Mouse (Mus musculus): Measurements from ENCODE around the gene Gmeb1. TPM values are rescaled to one million over a fixed set of nuclear protein-coding genes. Genes with fewer than 3 reads are reported as not detected.
A peak's percentile ranks its signal among the peaks of the same experiment; 100 is the strongest.
"Not testable (repeated sequence)": the region's sequence is repeated elsewhere in the genome, so short reads cannot be mapped to it uniquely, and the experiment has no call there.

Gene Gmeb1
- polyA plus RNA-seq (2015; fragmentation: Nextera tagmentation; extraction: Ambion mirVana) = 40.0 and 41.1 TPM in 2 replicates

DNA sequence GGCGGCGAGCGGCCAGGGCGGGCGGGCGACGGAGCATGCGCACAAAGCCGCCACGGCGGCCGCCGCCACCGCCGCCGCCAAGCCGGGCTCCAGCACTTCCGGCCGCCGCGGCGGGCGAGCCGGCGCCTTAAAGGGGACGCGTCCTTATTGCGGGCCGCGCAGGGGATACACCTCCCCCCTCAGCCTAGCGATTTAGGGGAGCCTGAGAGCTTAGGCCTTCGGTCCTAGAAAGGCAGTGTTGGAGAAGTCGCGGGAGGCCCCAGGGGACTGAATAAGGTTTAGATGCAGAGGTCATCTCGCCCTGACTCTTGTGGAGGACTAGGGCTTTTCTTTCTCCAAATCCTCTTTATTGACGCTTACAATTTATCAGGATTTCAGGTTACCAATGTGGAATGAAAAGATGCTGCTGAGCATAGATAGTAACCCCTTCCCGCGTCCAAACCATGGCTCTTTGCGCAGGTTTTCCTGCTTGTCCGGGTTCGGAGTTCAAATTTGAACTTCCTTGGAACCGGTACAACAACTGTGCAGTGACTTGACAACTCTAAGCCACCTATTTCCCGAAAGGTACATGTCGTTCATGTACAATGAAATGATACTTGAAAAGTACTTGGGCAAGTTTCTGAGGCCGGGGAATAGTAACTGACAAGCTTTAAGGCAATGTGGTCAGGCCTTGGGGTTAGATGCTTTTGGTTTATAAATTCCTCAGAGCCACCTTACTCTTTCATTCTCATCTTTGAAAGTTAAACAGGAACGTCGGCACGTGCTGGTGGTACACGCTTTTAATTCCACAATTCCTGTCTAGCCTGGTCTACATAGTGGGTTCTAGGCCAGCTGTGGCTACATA lies at the start of gene Gmeb1:
Gene Gmeb1 (minus strand): TSS at position 89 of the 844 bp plus-strand sequence.
- Histone ChIP-seq H3K27me3 (ENCODE audit: control insufficient read depth, insufficient read depth, low read depth, low read length) (no peaks in the 10 kb centered on the region), H3K4me3 (ENCODE audit: low read depth, low read length) (peak within 1 kb of the TSS; percentile 78), H3K4me2 (ENCODE audit: low read length) (peak within 1 kb of the TSS; percentile 72), H3K27ac (ENCODE audit: low read length) (peak within 1 kb of the TSS; percentile 92), H3K4me1 (ENCODE audit: control insufficient read depth, insufficient read depth, low read length) (peaks cover 21% of the 10 kb centered on the region), H3K9me3 (replicated peaks; ENCODE audit: control insufficient read depth, low read length, poor library complexity, severe bottlenecking) (no peaks in the 10 kb centered on the region), H3K9ac (ENCODE audit: low read depth, low read length) (peak within 1 kb of the TSS; percentile 97), H3K36me3 (ENCODE audit: control insufficient read depth, insufficient read depth, low read length) (no peaks in the 10 kb centered on the region)
- WGBS = 21% methylated on average over 32 of the region's 49 CpGs
- ATAC-seq = peak; percentile 94

DNA sequence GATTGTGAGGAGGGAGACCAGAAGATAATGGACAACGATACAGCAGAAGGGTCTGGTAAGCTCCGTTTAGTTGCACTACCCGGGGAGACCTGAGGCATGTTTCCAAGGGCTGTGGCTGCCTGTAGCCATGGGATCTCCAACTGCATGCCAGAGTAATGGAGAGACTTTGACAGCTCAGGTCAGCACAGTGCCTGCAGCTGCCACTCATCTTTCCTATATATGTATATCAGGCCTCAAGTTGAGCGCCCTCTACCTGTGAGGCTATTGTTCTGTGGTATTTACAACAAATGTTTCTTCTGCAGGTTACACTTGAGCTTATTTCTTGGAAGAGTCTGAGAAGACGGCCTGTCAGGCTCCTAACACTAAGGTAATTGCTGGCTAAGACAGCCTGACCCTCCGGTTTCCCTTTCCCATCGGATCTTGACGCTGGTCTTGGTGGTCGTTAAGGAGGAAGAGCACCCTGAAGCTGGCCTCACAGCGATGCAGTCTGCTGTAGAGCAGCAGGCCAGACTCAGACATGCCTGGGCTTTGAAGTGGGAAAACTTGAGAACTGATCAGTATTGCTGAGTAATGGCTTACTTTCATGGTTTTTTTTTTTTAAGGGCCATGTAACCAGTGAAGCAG lies 48.6 kb upstream of the Gmeb1 start:
- Histone ChIP-seq H3K4me2 (ENCODE audit: low read length) (peak overlapping the region; percentile 75), H3K27ac (ENCODE audit: low read length) (peak overlapping the region; percentile 90), H3K36me3 (ENCODE audit: control insufficient read depth, insufficient read depth, low read length) (peaks cover 13% of the 10 kb centered on the region), H3K4me3 (ENCODE audit: low read depth, low read length) (peak overlapping the region; percentile 55), H3K4me1 (ENCODE audit: control insufficient read depth, insufficient read depth, low read length) (peaks cover 10% of the 10 kb centered on the region), H3K9ac (ENCODE audit: low read depth, low read length) (peak overlapping the region; percentile 81), H3K27me3 (ENCODE audit: control insufficient read depth, insufficient read depth, low read depth, low read length) (no peaks in the 10 kb centered on the region), H3K9me3 (replicated peaks; ENCODE audit: control insufficient read depth, low read length, poor library complexity, severe bottlenecking) (no peaks in the 10 kb centered on the region)
- peak; percentile 52; the same call in 1 of the 2 replicates for ATAC-seq
- WGBS = 33% methylated on average over 10 of the region's 10 CpGs

DNA sequence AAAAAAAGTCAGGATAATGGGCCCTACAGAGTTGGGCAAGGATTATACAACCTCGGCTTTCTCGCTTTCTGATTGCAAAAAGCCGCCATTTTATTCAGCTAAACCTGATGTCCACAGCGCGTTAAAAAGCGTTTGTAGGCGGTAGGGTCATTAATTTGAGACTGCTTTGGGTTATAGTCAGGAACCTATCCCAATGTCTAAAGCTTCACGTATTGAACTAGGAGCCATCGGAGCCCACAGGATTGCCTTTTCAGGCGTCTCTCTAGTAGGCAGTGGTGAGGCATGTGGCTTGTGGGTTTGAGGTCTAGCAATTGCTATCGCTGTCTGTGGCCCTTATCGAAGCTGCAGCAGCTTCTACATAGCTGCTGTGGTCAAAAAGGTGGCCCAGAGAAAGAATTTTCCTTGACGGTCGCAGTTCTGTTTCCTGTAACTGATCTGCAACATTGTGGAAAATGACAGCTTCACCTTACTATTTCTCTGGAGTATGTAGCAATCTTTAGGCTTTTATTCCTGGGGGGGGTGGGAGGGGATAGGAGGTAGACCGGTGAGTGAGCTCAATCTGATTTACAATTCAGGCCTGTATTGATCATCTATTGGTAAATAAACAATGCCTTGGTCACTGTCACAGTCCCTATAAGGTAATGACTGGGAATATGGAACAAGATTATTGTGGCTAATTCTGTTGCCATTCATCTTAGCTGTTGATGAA lies 47.9 kb upstream of the Gmeb1 start:
- Histone ChIP-seq H3K9ac (ENCODE audit: low read depth, low read length) (peak overlapping the region; percentile 81), H3K4me2 (ENCODE audit: low read length) (peak overlapping the region; percentile 75), H3K36me3 (ENCODE audit: control insufficient read depth, insufficient read depth, low read length) (peaks cover 13% of the 10 kb centered on the region), H3K27me3 (ENCODE audit: control insufficient read depth, insufficient read depth, low read depth, low read length) (no peaks in the 10 kb centered on the region), H3K9me3 (replicated peaks; ENCODE audit: control insufficient read depth, low read length, poor library complexity, severe bottlenecking) (no peaks in the 10 kb centered on the region), H3K4me3 (ENCODE audit: low read depth, low read length) (peak overlapping the region; percentile 55), H3K4me1 (ENCODE audit: control insufficient read depth, insufficient read depth, low read length) (peaks cover 10% of the 10 kb centered on the region), H3K27ac (ENCODE audit: low read length) (peak overlapping the region; percentile 90)
- peak; percentile 18; the same call in 1 of the 2 replicates for ATAC-seq
- under 1% methylated on average over 15 of the region's 15 CpGs for WGBS

DNA sequence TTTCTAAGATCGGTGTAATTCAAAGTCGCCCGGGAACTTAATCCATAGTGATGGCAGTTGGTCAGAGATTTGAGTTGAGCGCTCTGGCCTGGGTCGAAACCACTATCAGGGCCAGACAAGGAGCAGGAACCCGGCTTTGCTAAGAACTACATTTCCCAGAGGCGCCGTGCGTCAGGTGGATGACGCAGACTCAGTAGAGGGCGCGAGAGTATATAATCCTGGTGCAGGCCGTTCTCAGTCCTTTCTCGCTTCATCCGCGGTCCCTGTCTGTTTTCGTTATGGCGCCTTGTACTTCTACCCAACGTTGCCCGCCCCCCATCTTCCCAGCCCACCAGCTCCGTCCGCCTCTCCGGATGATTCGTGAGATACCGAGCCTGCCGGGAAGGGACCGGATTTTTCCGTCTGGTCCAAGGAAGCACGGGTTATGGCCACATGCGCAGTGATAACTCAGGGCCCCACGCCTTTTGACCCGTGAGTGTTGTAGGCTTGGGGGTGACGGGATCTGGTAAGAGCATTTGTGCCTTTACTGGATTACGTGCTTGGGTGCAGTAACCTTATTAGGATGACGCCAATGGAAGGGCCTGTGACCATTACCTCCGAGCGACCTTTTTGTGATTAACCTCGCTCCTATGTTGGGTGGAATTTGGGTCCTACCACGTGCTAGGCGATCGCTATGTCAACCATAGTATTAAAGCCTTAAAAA lies 47.2 kb upstream of the Gmeb1 start:
- WGBS = under 1% methylated on average over 41 of the region's 41 CpGs
- no peaks in the 10 kb centered on the region for H3K9me3 ChIP-seq (replicated peaks; ENCODE audit: control insufficient read depth, low read length, poor library complexity, severe bottlenecking)
- H3K27me3 ChIP-seq (ENCODE audit: control insufficient read depth, insufficient read depth, low read depth, low read length) = no peaks in the 10 kb centered on the region
- ATAC-seq = peak; percentile 95
- H3K36me3 ChIP-seq (ENCODE audit: control insufficient read depth, insufficient read depth, low read length) = peaks cover 11% of the 10 kb centered on the region
- peak overlapping the region; percentile 55 for H3K4me3 ChIP-seq (ENCODE audit: low read depth, low read length)
- peak overlapping the region; percentile 90 for H3K27ac ChIP-seq (ENCODE audit: low read length)
- peak overlapping the region; percentile 75 for H3K4me2 ChIP-seq (ENCODE audit: low read length)
- peaks cover 10% of the 10 kb centered on the region for H3K4me1 ChIP-seq (ENCODE audit: control insufficient read depth, insufficient read depth, low read length)
- H3K9ac ChIP-seq (ENCODE audit: low read depth, low read length) = peak overlapping the region; percentile 81

DNA sequence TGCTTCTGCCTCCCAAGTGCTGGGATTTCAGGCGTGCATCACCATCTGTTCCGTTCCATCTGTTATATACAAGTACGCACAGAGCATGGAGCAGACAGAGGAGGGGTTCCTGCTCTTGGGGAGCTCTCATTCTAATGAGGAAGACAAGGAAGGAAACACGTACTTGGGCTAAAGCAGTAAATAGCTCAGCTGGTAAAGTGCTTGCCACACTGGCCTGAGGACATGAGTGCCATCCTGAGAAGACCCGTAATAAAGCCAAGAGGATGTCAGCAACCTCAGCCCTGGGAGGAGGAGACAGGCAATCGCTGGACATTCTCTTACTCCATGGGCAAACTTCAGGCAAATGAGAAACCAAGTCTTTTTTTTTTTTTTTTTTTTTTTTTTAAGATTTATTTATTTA lies 44.6 kb upstream of the Gmeb1 start:
- Histone ChIP-seq H3K4me1 (ENCODE audit: control insufficient read depth, insufficient read depth, low read length) (peaks cover 13% of the 10 kb centered on the region), H3K9me3 (replicated peaks; ENCODE audit: control insufficient read depth, low read length, poor library complexity, severe bottlenecking) (no peaks in the 10 kb centered on the region), H3K36me3 (ENCODE audit: control insufficient read depth, insufficient read depth, low read length) (peaks cover 6% of the 10 kb centered on the region), H3K27ac (ENCODE audit: low read length) (no peak overlapping the region), H3K4me3 (ENCODE audit: low read depth, low read length) (no peak overlapping the region), H3K9ac (ENCODE audit: low read depth, low read length) (no peak overlapping the region), H3K27me3 (ENCODE audit: control insufficient read depth, insufficient read depth, low read depth, low read length) (no peaks in the 10 kb centered on the region), H3K4me2 (ENCODE audit: low read length) (no peak overlapping the region)
- 85% methylated on average over 6 of the region's 6 CpGs for WGBS
- no peak for ATAC-seq

DNA sequence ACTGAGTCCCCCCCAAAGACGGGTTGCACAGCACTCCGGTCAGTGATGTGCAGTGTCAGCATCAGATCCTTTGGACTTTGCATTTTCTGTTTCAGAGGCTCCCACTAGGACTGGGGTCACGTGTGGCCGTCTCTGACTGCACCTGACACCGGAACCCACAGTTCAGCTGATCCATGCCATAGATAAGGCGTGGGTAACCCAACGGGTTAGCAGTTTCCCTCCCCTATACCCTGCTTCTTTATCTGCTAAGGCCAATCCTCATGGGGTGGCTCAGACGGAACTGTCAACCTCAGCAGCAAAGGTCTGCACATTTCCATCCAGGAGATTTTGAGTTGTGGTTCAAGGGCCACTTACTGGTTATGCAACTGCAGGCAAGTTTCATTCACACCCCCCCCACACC lies 43.9 kb upstream of the Gmeb1 start:
- H3K9ac ChIP-seq (ENCODE audit: low read depth, low read length) = no peak overlapping the region
- no peaks in the 10 kb centered on the region for H3K27me3 ChIP-seq (ENCODE audit: control insufficient read depth, insufficient read depth, low read depth, low read length)
- no peaks in the 10 kb centered on the region for H3K9me3 ChIP-seq (replicated peaks; ENCODE audit: control insufficient read depth, low read length, poor library complexity, severe bottlenecking)
- H3K36me3 ChIP-seq (ENCODE audit: control insufficient read depth, insufficient read depth, low read length) = peaks cover 3% of the 10 kb centered on the region
- H3K27ac ChIP-seq (ENCODE audit: low read length) = no peak overlapping the region
- H3K4me1 ChIP-seq (ENCODE audit: control insufficient read depth, insufficient read depth, low read length) = peaks cover 9% of the 10 kb centered on the region
- no peak overlapping the region for H3K4me3 ChIP-seq (ENCODE audit: low read depth, low read length)
- no peak overlapping the region for H3K4me2 ChIP-seq (ENCODE audit: low read length)
- no peak for ATAC-seq
- WGBS = 88% methylated on average over 8 of the region's 8 CpGs

DNA sequence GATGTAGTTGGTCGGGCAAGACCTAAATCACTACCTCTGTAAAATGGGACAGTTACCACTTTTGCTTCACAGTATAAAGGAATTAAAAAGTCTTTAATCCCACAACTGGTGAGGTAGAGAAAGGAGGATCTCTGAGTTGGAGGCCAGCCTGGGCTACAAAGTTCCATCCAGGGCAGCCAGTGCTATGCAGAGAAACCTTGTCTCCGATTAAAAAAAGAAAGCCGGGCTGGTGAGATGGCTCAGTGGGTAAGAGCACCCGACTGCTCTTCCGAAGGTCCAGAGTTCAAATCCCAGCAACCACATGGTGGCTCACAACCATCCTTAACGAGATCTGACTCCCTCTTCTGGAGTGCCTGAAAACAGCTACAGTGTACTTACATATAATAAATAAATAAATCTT lies 42.1 kb upstream of the Gmeb1 start:
- Histone ChIP-seq H3K4me2 (ENCODE audit: low read length) (peak overlapping the region; percentile 67), H3K9ac (ENCODE audit: low read depth, low read length) (peak overlapping the region; percentile 57), H3K4me3 (ENCODE audit: low read depth, low read length) (peak overlapping the region; percentile 42)
- ATAC-seq; H3K36me3 ChIP-seq (ENCODE audit: control insufficient read depth, insufficient read depth, low read length); H3K9me3 ChIP-seq (replicated peaks; ENCODE audit: control insufficient read depth, low read length, poor library complexity, severe bottlenecking); H3K27me3 ChIP-seq (ENCODE audit: control insufficient read depth, insufficient read depth, low read depth, low read length); H3K27ac ChIP-seq (ENCODE audit: low read length); H3K4me1 ChIP-seq (ENCODE audit: control insufficient read depth, insufficient read depth, low read length): not testable (repeated sequence)
- 46% methylated on average over 6 of the region's 6 CpGs for WGBS

DNA sequence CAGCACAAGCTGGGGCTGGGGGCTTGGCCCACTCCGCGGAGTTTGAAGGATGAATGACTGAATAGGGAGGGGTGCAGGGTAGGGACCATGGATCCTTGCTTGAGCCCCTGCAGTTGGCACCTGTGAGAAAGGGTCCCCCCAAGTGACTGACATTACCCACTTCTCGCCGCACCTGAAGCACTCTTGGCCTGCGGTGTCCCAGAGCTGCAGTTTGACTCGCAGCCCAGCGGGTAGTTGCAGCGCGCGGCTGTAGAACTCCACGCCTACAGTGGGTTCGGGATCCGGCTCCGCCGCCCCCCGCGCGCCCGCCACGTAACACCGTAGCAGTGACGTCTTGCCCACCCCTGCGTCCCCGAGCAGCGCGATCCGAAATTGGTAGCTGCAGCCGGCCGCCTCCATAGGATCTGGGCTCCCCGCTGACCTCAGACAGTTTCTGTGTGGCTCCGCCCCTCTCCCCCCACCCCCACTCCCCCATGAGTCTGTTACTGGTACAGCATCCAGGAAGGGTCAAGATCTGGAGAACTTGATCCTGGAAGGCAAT lies 41.6 kb upstream of the Gmeb1 start, which contains the start of gene Rab42:
Gene Rab42 (minus strand): TSS at position 447 of the 541 bp plus-strand sequence.
- 1% methylated on average over 31 of the region's 31 CpGs for WGBS
- H3K27ac ChIP-seq (ENCODE audit: low read length) = no peak within 1 kb of the TSS
- H3K9me3 ChIP-seq (replicated peaks; ENCODE audit: control insufficient read depth, low read length, poor library complexity, severe bottlenecking) = no peaks in the 10 kb centered on the region
- H3K9ac ChIP-seq (ENCODE audit: low read depth, low read length) = peak within 1 kb of the TSS; percentile 57
- H3K4me1 ChIP-seq (ENCODE audit: control insufficient read depth, insufficient read depth, low read length) = 0 out of 2 replicates have a peak, but pooled peaks cover 2% of the 10 kb centered on the region
- no peaks in the 10 kb centered on the region for H3K36me3 ChIP-seq (ENCODE audit: control insufficient read depth, insufficient read depth, low read length)
- peak within 1 kb of the TSS; percentile 67 for H3K4me2 ChIP-seq (ENCODE audit: low read length)
- peak within 1 kb of the TSS; percentile 42 for H3K4me3 ChIP-seq (ENCODE audit: low read depth, low read length)
- no peaks in the 10 kb centered on the region for H3K27me3 ChIP-seq (ENCODE audit: control insufficient read depth, insufficient read depth, low read depth, low read length)
- peak; percentile 43; the same call in 1 of the 2 replicates for ATAC-seq
